Mouse (Mus musculus) MEL (cell line): ENCODE results near the gene Fam129c. TPM values are rescaled to one million over a fixed set of nuclear protein-coding genes. Genes with fewer than 3 reads are reported as not detected.

Source experiments
- DNase-seq: peaks from one replicate; pipeline ENCODE4 v3.0.0; 2011; ENCODE audit warnings: low read depth, low spot score
- H3K27ac ChIP-seq: 2 replicates; pipeline ENCODE4 v1.5.1; 2012; ENCODE audit warnings: low read depth, mild to moderate bottlenecking, control low read depth, low read length, moderate library complexity; ENCODE audit not compliant: control insufficient read depth
- H3K27me3 ChIP-seq, 2 experiments: fragments of 150-350 bp in 1 of 2; sonication (generic) in 1 of 2; 2 replicates each; pipeline ENCODE4 v1.6.1; 2012; ENCODE audit warnings: low read length in 2 of 2, mild to moderate bottlenecking in 2 of 2, improper control_type of control experiment in 1 of 2, moderate library complexity in 1 of 2; ENCODE audit not compliant: insufficient read depth in 2 of 2, control insufficient read depth in 1 of 2
- H3K36me3 ChIP-seq, 2 experiments: 2 replicates each; pipeline ENCODE4 v1.6.1; 2012 to 2014; ENCODE audit warnings: low read length in 2 of 2, improper control_type of control experiment in 1 of 2, inconsistent platforms in 1 of 2, mild to moderate bottlenecking in 1 of 2; ENCODE audit not compliant: insufficient read depth in 2 of 2, control insufficient read depth in 1 of 2
- H3K4me1 ChIP-seq, 2 experiments: fragments of 150-350 bp in 1 of 2; sonication (generic) in 1 of 2; 2 replicates each; pipeline ENCODE4 v1.6.1; 2012; ENCODE audit warnings: low read length in 2 of 2, improper control_type of control experiment in 1 of 2, mild to moderate bottlenecking in 1 of 2; ENCODE audit not compliant: insufficient read depth in 2 of 2, control insufficient read depth in 1 of 2
- H3K4me3 ChIP-seq, 2 experiments: fragments of 150-350 bp in 1 of 2; sonication (generic) in 1 of 2; 2 replicates each; pipeline ENCODE4 v1.5.1; 2012; ENCODE audit warnings: low read depth in 2 of 2, low read length in 2 of 2, mild to moderate bottlenecking in 2 of 2, moderate library complexity in 2 of 2, control low read depth in 1 of 2, improper control_type of control experiment in 1 of 2; ENCODE audit not compliant: control insufficient read depth in 1 of 2, insufficient read depth in 1 of 2
- H3K79me2 ChIP-seq: 2 replicates; pipeline ENCODE4 v1.6.1; 2012; ENCODE audit warnings: mild to moderate bottlenecking, low read length, moderate library complexity; ENCODE audit not compliant: control insufficient read depth, poor library complexity, insufficient read depth
- H3K9ac ChIP-seq: 2 replicates; pipeline ENCODE4 v1.6.1; 2012; ENCODE audit warnings: low read depth, mild to moderate bottlenecking, control low read depth, low read length, moderate library complexity; ENCODE audit not compliant: control insufficient read depth, poor library complexity, severe bottlenecking
- H3K9me3 ChIP-seq: fragments of 150-350 bp; sonication (generic); replicated peaks from 2 replicates; pipeline ENCODE4 v1.6.1; 2012; ENCODE audit warnings: mild to moderate bottlenecking, low read length, improper control_type of control experiment, moderate library complexity; ENCODE audit not compliant: insufficient read depth
- CHD1 ChIP-seq: IDR thresholded peaks from 2 replicates; pipeline ENCODE4 v1.6.1; 2012; ENCODE audit warnings: low read depth, mild to moderate bottlenecking, inconsistent platforms, low read length, improper control_type of control experiment
- CTCF ChIP-seq, 3 experiments: IDR thresholded peaks in 2 of 3; conservative IDR thresholded peaks in 1 of 3; 2 replicates each; pipeline ENCODE4 v1.5.1; 2011 to 2012; ENCODE audit warnings: low read length in 3 of 3, low read depth in 2 of 3, mild to moderate bottlenecking in 2 of 3, improper control_type of control experiment in 1 of 3, inconsistent platforms in 1 of 3, mixed read lengths in 1 of 3, moderate library complexity in 1 of 3; ENCODE audit not compliant: control insufficient read depth in 1 of 3, insufficient read depth in 1 of 3, poor library complexity in 1 of 3, severe bottlenecking in 1 of 3
- E2F4 ChIP-seq: IDR thresholded peaks from 2 replicates; pipeline ENCODE4 v1.6.1; 2011; ENCODE audit warnings: low read depth, low read length, improper control_type of control experiment, borderline replicate concordance
- ELF1 ChIP-seq: IDR thresholded peaks from 2 replicates; pipeline ENCODE4 v1.6.1; 2014; ENCODE audit warnings: low read depth, mild to moderate bottlenecking, inconsistent platforms, low read length, improper control_type of control experiment, moderate library complexity
- EP300 ChIP-seq, 2 experiments: IDR thresholded peaks; 2 replicates each; pipeline ENCODE4 v1.6.1; 2011; ENCODE audit warnings: improper control_type of control experiment in 2 of 2, low read length in 2 of 2, low read depth in 1 of 2, mild to moderate bottlenecking in 1 of 2
- MAFK ChIP-seq: IDR thresholded peaks from 2 replicates; pipeline ENCODE4 v1.6.1; 2011; ENCODE audit warnings: low read depth, mild to moderate bottlenecking, low read length, improper control_type of control experiment, borderline replicate concordance
- MXI1 ChIP-seq: IDR thresholded peaks from 2 replicates; pipeline ENCODE4 v1.6.1; 2011; ENCODE audit warnings: mild to moderate bottlenecking, low read depth, low read length, improper control_type of control experiment
- MYB ChIP-seq: IDR thresholded peaks from 2 replicates; pipeline ENCODE4 v1.6.1; 2011; ENCODE audit warnings: mild to moderate bottlenecking, low read depth, low read length, improper control_type of control experiment
- MYC ChIP-seq: IDR thresholded peaks from 2 replicates; pipeline ENCODE4 v1.6.1; 2011; ENCODE audit warnings: low read depth, mild to moderate bottlenecking, low read length, improper control_type of control experiment, moderate library complexity
- NRF1 ChIP-seq: IDR thresholded peaks from 2 replicates; pipeline ENCODE4 v1.6.1; 2014; ENCODE audit warnings: low read depth, mild to moderate bottlenecking, inconsistent platforms, low read length, improper control_type of control experiment, moderate library complexity; ENCODE audit not compliant: poor library complexity, insufficient read depth, severe bottlenecking
- RAD21 ChIP-seq: IDR thresholded peaks from 2 replicates; pipeline ENCODE4 v1.6.1; 2011; ENCODE audit warnings: mild to moderate bottlenecking, low read depth, low read length, improper control_type of control experiment
- USF2 ChIP-seq, 2 experiments: IDR thresholded peaks; 2 replicates each; pipeline ENCODE4 v1.6.1; 2011 to 2012; ENCODE audit warnings: improper control_type of control experiment in 2 of 2, low read length in 2 of 2, borderline replicate concordance in 1 of 2, inconsistent platforms in 1 of 2, low read depth in 1 of 2, mild to moderate bottlenecking in 1 of 2; ENCODE audit not compliant: insufficient read depth in 1 of 2
- ZC3H11A ChIP-seq: IDR thresholded peaks from 2 replicates; pipeline ENCODE4 v1.6.1; 2012; ENCODE audit warnings: low read depth, mild to moderate bottlenecking, inconsistent platforms, low read length, improper control_type of control experiment
- ZMIZ1 ChIP-seq: IDR thresholded peaks from 2 replicates; pipeline ENCODE4 v1.6.1; 2012; ENCODE audit warnings: low read depth, mild to moderate bottlenecking, inconsistent platforms, low read length, improper control_type of control experiment, moderate library complexity
- ZNF384 ChIP-seq: IDR thresholded peaks from 2 replicates; pipeline ENCODE4 v1.6.1; 2012; ENCODE audit warnings: low read depth, mild to moderate bottlenecking, inconsistent platforms, low read length, improper control_type of control experiment
- polyA plus RNA-seq, 2 experiments: library from polyadenylated mRNA; stranded (reverse) in 1 of 2; unstranded in 1 of 2; fragments of >175 nt in 1 of 2; fragments of >200 nt in 1 of 2; gene quantifications; 2 replicates each; pipeline versions ENCODE4 v1.2.1 to v1.2.4; 2012; ENCODE audit warnings: low replicate concordance in 2 of 2, low read depth in 1 of 2; ENCODE audit not compliant: insufficient read length in 2 of 2, insufficient read depth in 1 of 2, missing spikeins in 1 of 2
- total RNA-seq: library from RNA; depleted of rRNA; stranded (reverse); fragments of 300-350 nt; gene quantifications from 2 replicates; pipeline ENCODE4 v1.2.3, GENCODE M21; 2012

Fam129c gene
- total and polyA plus RNA-seq, 3 experiments: 7.6 to 8.3 TPM; not detected in 1

DNA sequence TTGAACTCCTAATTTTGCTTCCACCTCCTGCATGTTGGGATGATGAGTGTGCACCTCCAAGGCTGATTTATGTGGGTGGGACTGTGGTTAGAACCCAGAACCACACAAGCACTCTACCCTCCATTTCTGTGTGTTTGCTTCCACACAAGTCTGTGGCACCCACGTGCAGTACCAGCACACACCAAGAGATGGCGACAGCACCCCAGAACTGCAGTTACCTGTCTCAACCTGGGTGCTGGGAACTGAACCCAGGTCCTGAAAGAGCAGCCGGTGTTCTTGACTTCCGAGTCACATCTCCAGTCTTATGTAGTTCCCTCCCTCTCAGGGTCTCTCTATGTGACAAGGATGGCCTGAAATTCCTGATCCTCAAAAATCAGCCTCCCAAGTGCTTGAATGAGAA lies 33.5 kb upstream of the Fam129c start:
- peaks cover 4 to 7% of the 10 kb centered on the region in 2 experiments; a peak in 3 of 4 replicates for H3K4me1 ChIP-seq
- no peaks in the 10 kb centered on the region for H3K9me3 ChIP-seq
- TF ChIP-seq NRF1: no peak
- TF ChIP-seq RAD21: peak; percentile 8; the same call in 1 of the 2 replicates
- TF ChIP-seq MXI1: no peak
- TF ChIP-seq CTCF (IDR thresholded peaks at IDR 0.05 in 2 of 3, conservative IDR thresholded peaks at IDR 0.05 in 1 of 3; ENCODE audit: control insufficient read depth in 1 of 3, insufficient read depth in 1 of 3, low read depth in 2 of 3, low read length in 3 of 3, poor library complexity in 1 of 3, severe bottlenecking in 1 of 3): peak; percentile 19 to 48 (median 27); a peak in 4 of 6 replicates
- no peak for TF ChIP-seq E2F4
- TF ChIP-seq ZMIZ1: no peak
- TF ChIP-seq MYB: no peak
- no peak for TF ChIP-seq USF2 (IDR thresholded peaks at IDR 0.05; ENCODE audit: borderline replicate concordance in 1 of 2, insufficient read depth in 1 of 2, low read depth in 1 of 2, low read length in 2 of 2)
- TF ChIP-seq EP300 (IDR thresholded peaks at IDR 0.05; ENCODE audit: low read depth in 1 of 2, low read length in 2 of 2): no peak
- TF ChIP-seq CHD1: no peak
- TF ChIP-seq ELF1: no peak
- TF ChIP-seq MYC: no peak
- TF ChIP-seq, all 39 proteins: peak for 2
- H3K4me3 ChIP-seq: no peak overlapping the region
- H3K36me3 ChIP-seq: peaks cover 0 to 4% of the 10 kb centered on the region in 2 experiments; a peak in 2 of 4 replicates
- no peaks in the 10 kb centered on the region for H3K79me2 ChIP-seq
- no peak for DNase-seq
- no peaks in the 10 kb centered on the region for H3K27me3 ChIP-seq
- H3K27ac ChIP-seq: no peak overlapping the region
- H3K9ac ChIP-seq: no peak overlapping the region

DNA sequence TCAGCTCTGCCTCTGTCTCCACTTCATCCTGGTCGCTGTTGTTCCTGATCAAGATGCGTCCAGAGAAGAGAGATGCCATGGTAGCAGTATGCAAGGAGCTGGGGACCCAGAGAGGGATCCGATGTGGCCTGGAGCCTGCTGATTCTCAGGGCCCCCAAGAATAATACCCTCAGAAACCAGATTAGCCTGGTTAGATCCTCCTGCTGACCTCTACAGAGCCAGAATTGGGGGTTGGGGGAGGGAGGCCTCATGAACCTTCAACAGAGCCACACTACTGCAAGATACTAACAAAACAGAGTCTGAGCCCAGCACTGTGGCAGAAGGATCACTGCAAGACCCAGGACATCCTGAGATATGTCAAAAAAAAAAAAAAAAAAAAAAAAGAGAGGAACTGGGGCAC lies 30.9 kb upstream of the Fam129c start, which contains the start of gene Nxnl1:
Nxnl1 (minus strand) TSS at position 101 of the 400 bp plus-strand sequence.
- no peak within 1 kb of the TSS for H3K9ac ChIP-seq
- H3K36me3 ChIP-seq: no peaks in the 10 kb centered on the region
- no peak within 1 kb of the TSS for H3K4me3 ChIP-seq
- TF ChIP-seq ZC3H11A (no peak), ZNF384 (0 out of 2 replicates have a peak, but pooled peaks have one; percentile 79), MAFK (no peak)
- H3K79me2 ChIP-seq: no peaks in the 10 kb centered on the region
- no peaks in the 10 kb centered on the region; a peak in 1 of 4 replicates for H3K4me1 ChIP-seq
- H3K27me3 ChIP-seq: no peaks in the 10 kb centered on the region
- DNase-seq: no peak
- H3K9me3 ChIP-seq: no peaks in the 10 kb centered on the region
- H3K27ac ChIP-seq: no peak within 1 kb of the TSS
